Mouse (Mus musculus): ENCODE measurements around the gene Kndc1.

DNA sequence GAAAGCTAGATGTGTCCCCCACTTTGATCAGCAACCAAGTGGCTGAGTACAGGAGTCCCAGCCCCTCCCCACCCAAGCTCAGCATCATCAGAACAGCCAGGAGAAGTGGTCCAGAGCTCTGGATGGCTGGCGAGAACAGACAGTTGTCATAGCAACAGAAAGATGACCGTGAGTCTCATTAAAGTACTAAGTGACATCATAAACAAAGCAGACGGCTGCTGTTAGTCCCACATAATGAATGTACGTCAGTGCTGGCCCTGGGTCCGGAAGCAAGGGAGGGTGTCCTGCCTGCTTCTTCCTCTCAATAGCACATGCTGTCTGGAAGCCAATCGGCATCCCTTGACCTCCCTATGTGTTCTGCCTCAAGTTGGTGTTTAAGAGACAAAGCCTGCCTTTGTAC, 44.3 kb upstream of the Kndc1 start:
- TF ChIP-seq CTCF (conservative IDR thresholded peaks at IDR 0.05; ENCODE audit: insufficient read depth, insufficient read length, low read depth, low read length) (no peak), POLR2A (IDR thresholded peaks at IDR 0.05; ENCODE audit: low read depth, low read length) (no peak)
